Comparison of ENCODE assay signal across 18 mouse cellular contexts in genomic region chr4:7222922-7223321, GRCm38 (mm10).
DNase-seq lines count a peak whose midpoint lies in the region; ATAC-seq and TF ChIP-seq lines count a peak whose summit lies in the region.
"Had no signal": no experiment of that assay in that cellular context is flagged by ENCODE, and none has a peak within 500 bp of the region (broad histone marks: within the 10 kb centered on the region; RNA-seq: fewer than 3 reads in every experiment).

No protein-coding gene starts in this region.

- no peak overlapping the region for H3K9ac ChIP-seq in hindbrain, embryonic 11.5 days (ENCODE audit: low read depth, low read length)
- no peak overlapping the region for H3K9ac ChIP-seq in hindbrain, embryonic 16.5 days (ENCODE audit: low read depth, low read length)
- no peak overlapping the region for H3K9ac ChIP-seq in kidney, postnatal 0 days (ENCODE audit: low read depth, low read length)
- H3K9ac ChIP-seq in midbrain, embryonic 14.5 days (replicated peaks; ENCODE audit: low read length), result no peak overlapping the region
- H3K9ac ChIP-seq in midbrain, postnatal 0 days (replicated peaks; ENCODE audit: low read length, poor library complexity, severe bottlenecking), result no peak overlapping the region
- H3K9ac ChIP-seq: forebrain, embryonic 15.5 days; heart, embryonic 13.5 days; intestine, embryonic 15.5 days had no signal

- ATAC-seq in hindbrain, embryonic 11.5 days (ENCODE audit: low FRiP score), result 0 out of 2 replicates have a peak, but pooled peaks have one; percentile 17
- no peak for ATAC-seq in hindbrain, embryonic 16.5 days
- ATAC-seq in kidney, postnatal 0 days (replicated peaks; ENCODE audit: low FRiP score, low read depth), result peak; percentile 73
- ATAC-seq in midbrain, embryonic 14.5 days (ENCODE audit: low FRiP score, low TSS enrichment), result peak; percentile 55; the same call in 1 of the 2 replicates
- ATAC-seq in midbrain, postnatal 0 days (ENCODE audit: low FRiP score), result no peak; the same call in 1 of the 2 replicates
- ATAC-seq: forebrain, embryonic 15.5 days; hindbrain, postnatal 0 days; intestine, embryonic 15.5 days had no signal

- no peak overlapping the region for H3K4me3 ChIP-seq in hindbrain, embryonic 11.5 days (ENCODE audit: low read depth, low read length)
- H3K4me3 ChIP-seq in hindbrain, embryonic 16.5 days (ENCODE audit: low read length), result no peak overlapping the region
- no peak overlapping the region for H3K4me3 ChIP-seq in kidney, postnatal 0 days (replicated peaks; ENCODE audit: low read depth, low read length)
- H3K4me3 ChIP-seq in midbrain, embryonic 14.5 days (replicated peaks; ENCODE audit: low read depth, low read length), result no peak overlapping the region
- H3K4me3 ChIP-seq in midbrain, postnatal 0 days (ENCODE audit: low read depth, low read length), result no peak overlapping the region
- H3K4me3 ChIP-seq: forebrain, embryonic 15.5 days; heart, embryonic 13.5 days; intestine, embryonic 15.5 days had no signal

- TF ChIP-seq CTCF in kidney, postnatal 0 days (IDR thresholded peaks at IDR 0.05; ENCODE audit: low read depth), result no peak
- no peak for TF ChIP-seq CTCF in midbrain, postnatal 0 days (IDR thresholded peaks at IDR 0.05)

- H3K27ac ChIP-seq in hindbrain, embryonic 11.5 days (ENCODE audit: low read depth, low read length), result no peak overlapping the region
- H3K27ac ChIP-seq in hindbrain, embryonic 16.5 days (ENCODE audit: low read depth, low read length), result no peak overlapping the region
- H3K27ac ChIP-seq in kidney, postnatal 0 days, result no peak overlapping the region
- H3K27ac ChIP-seq in midbrain, embryonic 14.5 days (replicated peaks; ENCODE audit: low read depth, low read length), result no peak overlapping the region
- no peak overlapping the region for H3K27ac ChIP-seq in midbrain, postnatal 0 days (ENCODE audit: low read depth, low read length)
- H3K27ac ChIP-seq: forebrain, embryonic 15.5 days; heart, embryonic 13.5 days; hindbrain, postnatal 0 days; intestine, embryonic 15.5 days had no signal

- no peak for DNase-seq in hindbrain, embryonic 11.5 days (ENCODE audit: low spot score)
- DNase-seq in kidney, postnatal 0 days (ENCODE audit: low spot score), result no peak
- no peak for DNase-seq in kidney, adult 9 months
- no peak for DNase-seq in midbrain, embryonic 14.5 days
- no peak for DNase-seq in midbrain, postnatal 0 days (ENCODE audit: low spot score)
- DNase-seq: adrenal gland, adult 8-10 months; adrenal gland, postnatal 36 days; cerebellum, adult 2 months; cerebellum, postnatal 10 days; gastrocnemius, postnatal 36 days; heart, adult 11 months; heart, postnatal 36 days had no signal

- WGBS in hindbrain, embryonic 11.5 days, result 91% methylated on average over 3 of the region's 3 CpGs
- 95% methylated on average over 3 of the region's 3 CpGs for WGBS in hindbrain, embryonic 16.5 days
- 91% methylated on average over 3 of the region's 3 CpGs for whole genome bisulfite sequencing in kidney, postnatal 0 days
- whole genome bisulfite sequencing in midbrain, embryonic 14.5 days, result 98% methylated on average over 3 of the region's 3 CpGs
- WGBS in midbrain, postnatal 0 days, result 94% methylated on average over 3 of the region's 3 CpGs

- no peak overlapping the region for H3K4me2 ChIP-seq in hindbrain, embryonic 11.5 days (replicated peaks; ENCODE audit: low read depth, low read length)
- H3K4me2 ChIP-seq in hindbrain, embryonic 16.5 days (ENCODE audit: low read length), result no peak overlapping the region
- no peak overlapping the region for H3K4me2 ChIP-seq in kidney, postnatal 0 days (ENCODE audit: low read length)
- H3K4me2 ChIP-seq in midbrain, embryonic 14.5 days (ENCODE audit: low read length), result no peak overlapping the region
- H3K4me2 ChIP-seq in midbrain, postnatal 0 days (ENCODE audit: low read depth, low read length, poor library complexity, severe bottlenecking), result no peak overlapping the region
- H3K4me2 ChIP-seq: forebrain, embryonic 15.5 days; heart, embryonic 13.5 days; intestine, embryonic 15.5 days had no signal

- H3K36me3 ChIP-seq in hindbrain, embryonic 11.5 days (ENCODE audit: control insufficient read depth, insufficient read depth, low read length), result no peaks in the 10 kb centered on the region
- no peaks in the 10 kb centered on the region for H3K36me3 ChIP-seq in hindbrain, embryonic 16.5 days (ENCODE audit: control insufficient read depth, insufficient read depth, low read length)
- H3K36me3 ChIP-seq in kidney, postnatal 0 days (ENCODE audit: insufficient read depth, low read length), result no peaks in the 10 kb centered on the region
- no peaks in the 10 kb centered on the region for H3K36me3 ChIP-seq in midbrain, embryonic 14.5 days (ENCODE audit: control insufficient read depth, insufficient read depth, low read length)
- no peaks in the 10 kb centered on the region for H3K36me3 ChIP-seq in midbrain, postnatal 0 days (ENCODE audit: insufficient read depth, low read length)
- H3K36me3 ChIP-seq: forebrain, embryonic 15.5 days; G1E; heart, embryonic 13.5 days; intestine, embryonic 15.5 days had no signal

- no peaks in the 10 kb centered on the region for H3K9me3 ChIP-seq in hindbrain, embryonic 11.5 days (ENCODE audit: control insufficient read depth, low read length)
- H3K9me3 ChIP-seq in hindbrain, embryonic 16.5 days (ENCODE audit: control insufficient read depth, low read length), result no peaks in the 10 kb centered on the region
- no peaks in the 10 kb centered on the region for H3K9me3 ChIP-seq in kidney, postnatal 0 days (replicated peaks; ENCODE audit: low read length)
- H3K9me3 ChIP-seq in midbrain, embryonic 14.5 days (ENCODE audit: control insufficient read depth, low read length), result no peaks in the 10 kb centered on the region
- H3K9me3 ChIP-seq in midbrain, postnatal 0 days (ENCODE audit: low read length), result no peaks in the 10 kb centered on the region
- H3K9me3 ChIP-seq: forebrain, embryonic 15.5 days; G1E; heart, embryonic 13.5 days; intestine, embryonic 15.5 days had no signal

- H3K4me1 ChIP-seq in hindbrain, embryonic 11.5 days (replicated peaks; ENCODE audit: control insufficient read depth, insufficient read depth, low read length), result no peaks in the 10 kb centered on the region
- no peaks in the 10 kb centered on the region for H3K4me1 ChIP-seq in hindbrain, embryonic 16.5 days (ENCODE audit: control insufficient read depth, insufficient read depth, low read depth, low read length)
- H3K4me1 ChIP-seq in kidney, postnatal 0 days (replicated peaks; ENCODE audit: insufficient read depth, low read length), result no peaks in the 10 kb centered on the region
- H3K4me1 ChIP-seq in midbrain, embryonic 14.5 days (ENCODE audit: control insufficient read depth, insufficient read depth, low read length), result no peaks in the 10 kb centered on the region
- no peaks in the 10 kb centered on the region for H3K4me1 ChIP-seq in midbrain, postnatal 0 days (ENCODE audit: insufficient read depth, low read length)
- H3K4me1 ChIP-seq: forebrain, embryonic 15.5 days; heart, embryonic 13.5 days; intestine, embryonic 15.5 days had no signal

- H3K27me3 ChIP-seq in hindbrain, embryonic 11.5 days (ENCODE audit: control insufficient read depth, insufficient read depth, low read length), result no peaks in the 10 kb centered on the region
- H3K27me3 ChIP-seq in hindbrain, embryonic 16.5 days (replicated peaks; ENCODE audit: control insufficient read depth, insufficient read depth, low read length), result no peaks in the 10 kb centered on the region
- no peaks in the 10 kb centered on the region for H3K27me3 ChIP-seq in kidney, postnatal 0 days (ENCODE audit: insufficient read depth, low read length)
- H3K27me3 ChIP-seq in midbrain, embryonic 14.5 days (ENCODE audit: control insufficient read depth, insufficient read depth, low read length), result no peaks in the 10 kb centered on the region
- no peaks in the 10 kb centered on the region for H3K27me3 ChIP-seq in midbrain, postnatal 0 days (ENCODE audit: insufficient read depth, low read length)
- H3K27me3 ChIP-seq: forebrain, embryonic 15.5 days; heart, embryonic 13.5 days; intestine, embryonic 15.5 days had no signal

Comparison
In these comparisons a context has a peak if more than half of its experiments do, and no peak if none do; other contexts are left out.
1. ATAC-seq: peak in hindbrain, embryonic 11.5 days (single experiment), kidney, postnatal 0 days (single experiment) and midbrain, embryonic 14.5 days (single experiment); none in hindbrain, embryonic 16.5 days (single experiment) and midbrain, postnatal 0 days (single experiment).